Mouse (Mus musculus): ENCODE measurements around the gene Ski.

- TF ChIP-seq CTCF (IDR thresholded peaks at IDR 0.05; ENCODE audit: extremely low read depth, insufficient read depth, insufficient read length, insufficient replicate concordance) (no peak), POLR2A (IDR thresholded peaks at IDR 0.05; ENCODE audit: low read depth, low read length) (no peak)
These were observed 13.1 kb upstream of the Ski start for GRCm38 (mm10) chr4:155235311-155236119.
